Mouse (Mus musculus) MEL (cell line): ENCODE data around the gene 1700018F24Rik. TPM values are rescaled to one million over a fixed set of nuclear protein-coding genes. Genes with fewer than 3 reads are reported as not detected.
"Not testable (repeated sequence)": the region's sequence is repeated elsewhere in the genome, so short reads cannot be mapped to it uniquely, and the experiment has no call there.

ENCODE experiments used
- DNase-seq: peaks from one replicate; pipeline ENCODE4 v3.0.0; 2011; ENCODE audit warnings: low read depth, low spot score
- H3K27ac ChIP-seq: 2 replicates; pipeline ENCODE4 v1.5.1; 2012; ENCODE audit warnings: low read depth, mild to moderate bottlenecking, control low read depth, low read length, moderate library complexity; ENCODE audit not compliant: control insufficient read depth
- H3K27me3 ChIP-seq, 2 experiments: fragments of 150-350 bp in 1 of 2; sonication (generic) in 1 of 2; 2 replicates each; pipeline ENCODE4 v1.6.1; 2012; ENCODE audit warnings: low read length in 2 of 2, mild to moderate bottlenecking in 2 of 2, improper control_type of control experiment in 1 of 2, moderate library complexity in 1 of 2; ENCODE audit not compliant: insufficient read depth in 2 of 2, control insufficient read depth in 1 of 2
- H3K36me3 ChIP-seq, 2 experiments: 2 replicates each; pipeline ENCODE4 v1.6.1; 2012 to 2014; ENCODE audit warnings: low read length in 2 of 2, improper control_type of control experiment in 1 of 2, inconsistent platforms in 1 of 2, mild to moderate bottlenecking in 1 of 2; ENCODE audit not compliant: insufficient read depth in 2 of 2, control insufficient read depth in 1 of 2
- H3K4me1 ChIP-seq, 2 experiments: fragments of 150-350 bp in 1 of 2; sonication (generic) in 1 of 2; 2 replicates each; pipeline ENCODE4 v1.6.1; 2012; ENCODE audit warnings: low read length in 2 of 2, improper control_type of control experiment in 1 of 2, mild to moderate bottlenecking in 1 of 2; ENCODE audit not compliant: insufficient read depth in 2 of 2, control insufficient read depth in 1 of 2
- H3K4me3 ChIP-seq, 2 experiments: fragments of 150-350 bp in 1 of 2; sonication (generic) in 1 of 2; 2 replicates each; pipeline ENCODE4 v1.5.1; 2012; ENCODE audit warnings: low read depth in 2 of 2, low read length in 2 of 2, mild to moderate bottlenecking in 2 of 2, moderate library complexity in 2 of 2, control low read depth in 1 of 2, improper control_type of control experiment in 1 of 2; ENCODE audit not compliant: control insufficient read depth in 1 of 2, insufficient read depth in 1 of 2
- H3K79me2 ChIP-seq: 2 replicates; pipeline ENCODE4 v1.6.1; 2012; ENCODE audit warnings: mild to moderate bottlenecking, low read length, moderate library complexity; ENCODE audit not compliant: control insufficient read depth, poor library complexity, insufficient read depth
- H3K9ac ChIP-seq: 2 replicates; pipeline ENCODE4 v1.6.1; 2012; ENCODE audit warnings: low read depth, mild to moderate bottlenecking, control low read depth, low read length, moderate library complexity; ENCODE audit not compliant: control insufficient read depth, poor library complexity, severe bottlenecking
- H3K9me3 ChIP-seq: fragments of 150-350 bp; sonication (generic); replicated peaks from 2 replicates; pipeline ENCODE4 v1.6.1; 2012; ENCODE audit warnings: mild to moderate bottlenecking, low read length, improper control_type of control experiment, moderate library complexity; ENCODE audit not compliant: insufficient read depth
- BHLHE40 ChIP-seq: IDR thresholded peaks from 2 replicates; pipeline ENCODE4 v1.6.1; 2012; ENCODE audit warnings: low read depth, mild to moderate bottlenecking, inconsistent platforms, low read length, improper control_type of control experiment, borderline replicate concordance
- CHD1 ChIP-seq: IDR thresholded peaks from 2 replicates; pipeline ENCODE4 v1.6.1; 2012; ENCODE audit warnings: low read depth, mild to moderate bottlenecking, inconsistent platforms, low read length, improper control_type of control experiment
- CHD2 ChIP-seq: IDR thresholded peaks from 2 replicates; pipeline ENCODE4 v1.6.1; 2011; ENCODE audit warnings: low read length, improper control_type of control experiment
- CTCF ChIP-seq, 3 experiments: IDR thresholded peaks in 2 of 3; conservative IDR thresholded peaks in 1 of 3; 2 replicates each; pipeline ENCODE4 v1.5.1; 2011 to 2012; ENCODE audit warnings: low read length in 3 of 3, low read depth in 2 of 3, mild to moderate bottlenecking in 2 of 3, improper control_type of control experiment in 1 of 3, inconsistent platforms in 1 of 3, mixed read lengths in 1 of 3, moderate library complexity in 1 of 3; ENCODE audit not compliant: control insufficient read depth in 1 of 3, insufficient read depth in 1 of 3, poor library complexity in 1 of 3, severe bottlenecking in 1 of 3
- EP300 ChIP-seq, 2 experiments: IDR thresholded peaks; 2 replicates each; pipeline ENCODE4 v1.6.1; 2011; ENCODE audit warnings: improper control_type of control experiment in 2 of 2, low read length in 2 of 2, low read depth in 1 of 2, mild to moderate bottlenecking in 1 of 2
- ETS1 ChIP-seq: IDR thresholded peaks from 2 replicates; pipeline ENCODE4 v1.6.1; 2012; ENCODE audit warnings: low read depth, mild to moderate bottlenecking, inconsistent platforms, low read length, improper control_type of control experiment, moderate library complexity
- GABPA ChIP-seq: IDR thresholded peaks from 2 replicates; pipeline ENCODE4 v1.6.1; 2012; ENCODE audit warnings: low read depth, mild to moderate bottlenecking, inconsistent platforms, low read length, improper control_type of control experiment, moderate library complexity
- GATA1 ChIP-seq: IDR thresholded peaks from 2 replicates; pipeline ENCODE4 v1.6.1; 2011; ENCODE audit warnings: low read depth, low read length, improper control_type of control experiment
- JUND ChIP-seq: IDR thresholded peaks from 2 replicates; pipeline ENCODE4 v1.6.1; 2011; ENCODE audit warnings: low read depth, mild to moderate bottlenecking, improper control_type of control experiment, low read length
- KAT2A ChIP-seq: conservative IDR thresholded peaks from 2 replicates; pipeline ENCODE4 v1.6.1; 2012; ENCODE audit warnings: low read depth, low read length, improper control_type of control experiment, inconsistent platforms
- MAFK ChIP-seq: IDR thresholded peaks from 2 replicates; pipeline ENCODE4 v1.6.1; 2011; ENCODE audit warnings: low read depth, mild to moderate bottlenecking, low read length, improper control_type of control experiment, borderline replicate concordance
- MAX ChIP-seq: IDR thresholded peaks from 2 replicates; pipeline ENCODE4 v1.6.1; 2011; ENCODE audit warnings: low read length, improper control_type of control experiment
- MEF2A ChIP-seq: IDR thresholded peaks from 2 replicates; pipeline ENCODE4 v1.6.1; 2014; ENCODE audit warnings: low read depth, mild to moderate bottlenecking, inconsistent platforms, low read length, improper control_type of control experiment; ENCODE audit not compliant: poor library complexity, insufficient replicate concordance, severe bottlenecking; ENCODE audit errors: extremely low read depth
- MYC ChIP-seq: IDR thresholded peaks from 2 replicates; pipeline ENCODE4 v1.6.1; 2011; ENCODE audit warnings: low read depth, mild to moderate bottlenecking, low read length, improper control_type of control experiment, moderate library complexity
- NELFE ChIP-seq: IDR thresholded peaks from 2 replicates; pipeline ENCODE4 v1.6.1; 2011; ENCODE audit warnings: low read depth, low read length, improper control_type of control experiment
- NRF1 ChIP-seq: IDR thresholded peaks from 2 replicates; pipeline ENCODE4 v1.6.1; 2014; ENCODE audit warnings: low read depth, mild to moderate bottlenecking, inconsistent platforms, low read length, improper control_type of control experiment, moderate library complexity; ENCODE audit not compliant: poor library complexity, insufficient read depth, severe bottlenecking
- POLR2A ChIP-seq, 2 experiments: IDR thresholded peaks; 2 replicates each; pipeline ENCODE4 v1.6.1; 2011 to 2012; ENCODE audit warnings: low read length in 2 of 2, mild to moderate bottlenecking in 2 of 2, control low read depth in 1 of 2, improper control_type of control experiment in 1 of 2, low read depth in 1 of 2, moderate library complexity in 1 of 2; ENCODE audit not compliant: control insufficient read depth in 1 of 2, insufficient read depth in 1 of 2, poor library complexity in 1 of 2
- POLR2AphosphoS2 ChIP-seq: IDR thresholded peaks from 2 replicates; pipeline ENCODE4 v1.6.1; 2011; ENCODE audit warnings: low read length, improper control_type of control experiment
- POLR2AphosphoS5 ChIP-seq: IDR thresholded peaks from 2 replicates; pipeline ENCODE4 v1.6.1; 2012; ENCODE audit warnings: low read depth, borderline replicate concordance, mild to moderate bottlenecking, inconsistent platforms, low read length, moderate library complexity, mixed read lengths
- RAD21 ChIP-seq: IDR thresholded peaks from 2 replicates; pipeline ENCODE4 v1.6.1; 2011; ENCODE audit warnings: mild to moderate bottlenecking, low read depth, low read length, improper control_type of control experiment
- RCOR1 ChIP-seq: IDR thresholded peaks from 2 replicates; pipeline ENCODE4 v1.6.1; 2012; ENCODE audit warnings: low read depth, mild to moderate bottlenecking, inconsistent platforms, low read length, improper control_type of control experiment
- SIN3A ChIP-seq: IDR thresholded peaks from 2 replicates; pipeline ENCODE4 v1.6.1; 2012; ENCODE audit warnings: low read length, improper control_type of control experiment, inconsistent platforms
- SMC3 ChIP-seq: IDR thresholded peaks from 2 replicates; pipeline ENCODE4 v1.6.1; 2011; ENCODE audit warnings: low read depth, low read length, improper control_type of control experiment
- TAL1 ChIP-seq: IDR thresholded peaks from 2 replicates; pipeline ENCODE4 v1.6.1; 2012; ENCODE audit warnings: mild to moderate bottlenecking, inconsistent platforms, low read length, moderate library complexity, mixed read lengths
- TBP ChIP-seq: IDR thresholded peaks from 2 replicates; pipeline ENCODE4 v1.8.0; 2011; ENCODE audit warnings: low read depth, low read length, improper control_type of control experiment
- UBTF ChIP-seq: IDR thresholded peaks from 2 replicates; pipeline ENCODE4 v1.6.1; 2012; ENCODE audit warnings: low read depth, mild to moderate bottlenecking, inconsistent platforms, low read length, improper control_type of control experiment, moderate library complexity, borderline replicate concordance; ENCODE audit not compliant: insufficient read depth
- USF1 ChIP-seq: IDR thresholded peaks from 2 replicates; pipeline ENCODE4 v1.6.1; 2014; ENCODE audit warnings: low read depth, mild to moderate bottlenecking, inconsistent platforms, low read length, improper control_type of control experiment, moderate library complexity
- USF2 ChIP-seq, 2 experiments: IDR thresholded peaks; 2 replicates each; pipeline ENCODE4 v1.6.1; 2011 to 2012; ENCODE audit warnings: improper control_type of control experiment in 2 of 2, low read length in 2 of 2, borderline replicate concordance in 1 of 2, inconsistent platforms in 1 of 2, low read depth in 1 of 2, mild to moderate bottlenecking in 1 of 2; ENCODE audit not compliant: insufficient read depth in 1 of 2
- ZC3H11A ChIP-seq: IDR thresholded peaks from 2 replicates; pipeline ENCODE4 v1.6.1; 2012; ENCODE audit warnings: low read depth, mild to moderate bottlenecking, inconsistent platforms, low read length, improper control_type of control experiment
- ZKSCAN1 ChIP-seq: IDR thresholded peaks from 2 replicates; pipeline ENCODE4 v1.6.1; 2012; ENCODE audit warnings: low read depth, mild to moderate bottlenecking, inconsistent platforms, low read length, improper control_type of control experiment, moderate library complexity
- ZNF384 ChIP-seq: IDR thresholded peaks from 2 replicates; pipeline ENCODE4 v1.6.1; 2012; ENCODE audit warnings: low read depth, mild to moderate bottlenecking, inconsistent platforms, low read length, improper control_type of control experiment
- polyA plus RNA-seq, 2 experiments: library from polyadenylated mRNA; stranded (reverse) in 1 of 2; unstranded in 1 of 2; fragments of >175 nt in 1 of 2; fragments of >200 nt in 1 of 2; gene quantifications; 2 replicates each; pipeline versions ENCODE4 v1.2.1 to v1.2.4; 2012; ENCODE audit warnings: low replicate concordance in 2 of 2, low read depth in 1 of 2; ENCODE audit not compliant: insufficient read length in 2 of 2, insufficient read depth in 1 of 2, missing spikeins in 1 of 2
- total RNA-seq: library from RNA; depleted of rRNA; stranded (reverse); fragments of 300-350 nt; gene quantifications from 2 replicates; pipeline ENCODE4 v1.2.3, GENCODE M21; 2012; rRNA removed

Gene 1700018F24Rik
- total RNA-seq (not detected in 2 replicates), polyA plus RNA-seq (not detected)

GRCm38 (mm10) chr5:145042690-145043089 is at the start of gene 1700018F24Rik:
Gene 1700018F24Rik, plus strand, starts transcription at chr5:145042990.
- H3K79me2 ChIP-seq, DNase-seq: not testable (repeated sequence)

GRCm38 (mm10) chr5:144998491-144998890 is 44.3 kb upstream of the 1700018F24Rik start:
- peak; percentile 90 for DNase-seq
- no peaks in the 10 kb centered on the region for H3K27me3 ChIP-seq
- no peak for TF ChIP-seq KAT2A
- no peak for TF ChIP-seq MAFK
- TF ChIP-seq ETS1: no peak
- no peak for TF ChIP-seq UBTF
- TF ChIP-seq RAD21: peak; percentile 70
- no peak for TF ChIP-seq NRF1
- peak; percentile 95 for TF ChIP-seq SMC3
- no peak for TF ChIP-seq NELFE
- no peak for TF ChIP-seq RCOR1
- 0 out of 2 replicates have a peak, but pooled peaks have one; percentile 44 for TF ChIP-seq TBP
- no peak for TF ChIP-seq SIN3A
- no peak for TF ChIP-seq CHD1
- TF ChIP-seq BHLHE40: no peak
- no peak for TF ChIP-seq MAX
- TF ChIP-seq ZNF384: peak; percentile 42; the same call in 1 of the 2 replicates
- TF ChIP-seq USF2 (IDR thresholded peaks at IDR 0.05; ENCODE audit: borderline replicate concordance in 1 of 2, insufficient read depth in 1 of 2, low read depth in 1 of 2, low read length in 2 of 2): no peak
- peak in 1 of 2 experiments; percentile 20; a peak in 1 of 4 replicates for TF ChIP-seq EP300 (IDR thresholded peaks at IDR 0.05; ENCODE audit: low read depth in 1 of 2, low read length in 2 of 2)
- no peak for TF ChIP-seq ZKSCAN1
- TF ChIP-seq MEF2A: no peak
- no peak; the same call in 1 of the 2 replicates for TF ChIP-seq JUND
- no peak for TF ChIP-seq POLR2AphosphoS2
- TF ChIP-seq TAL1: no peak
- no peak for TF ChIP-seq CHD2
- TF ChIP-seq POLR2AphosphoS5: no peak
- TF ChIP-seq GATA1: no peak
- TF ChIP-seq GABPA: no peak
- 0 out of 2 replicates have a peak, but pooled peaks have one; percentile 18 for TF ChIP-seq MYC
- TF ChIP-seq USF1: no peak
- peak; percentile 60 for TF ChIP-seq ZC3H11A
- peak in 2 of 3 experiments; percentile 79 to 82 for TF ChIP-seq CTCF (IDR thresholded peaks at IDR 0.05 in 2 of 3, conservative IDR thresholded peaks at IDR 0.05 in 1 of 3; ENCODE audit: control insufficient read depth in 1 of 3, insufficient read depth in 1 of 3, low read depth in 2 of 3, low read length in 3 of 3, poor library complexity in 1 of 3, severe bottlenecking in 1 of 3)
- TF ChIP-seq POLR2A (IDR thresholded peaks at IDR 0.05; ENCODE audit: control insufficient read depth in 1 of 2, insufficient read depth in 1 of 2, low read depth in 1 of 2, low read length in 2 of 2, poor library complexity in 1 of 2): no peak

More at GRCm38 (mm10) chr5:145042690-145043089, at the start of gene 1700018F24Rik:
- H3K27me3 ChIP-seq, H3K4me3 ChIP-seq, H3K4me1 ChIP-seq, H3K9ac ChIP-seq, H3K9me3 ChIP-seq, H3K36me3 ChIP-seq, H3K27ac ChIP-seq: not testable (repeated sequence)

More at GRCm38 (mm10) chr5:144998491-144998890, 44.3 kb upstream of the 1700018F24Rik start:
- Histone ChIP-seq H3K9ac (no peak overlapping the region), H3K36me3 (no peaks in the 10 kb centered on the region), H3K27ac (no peak overlapping the region), H3K4me1 (peaks cover 3 to 7% of the 10 kb centered on the region in 2 experiments; a peak in 2 of 4 replicates), H3K79me2 (no peaks in the 10 kb centered on the region), H3K9me3 (no peaks in the 10 kb centered on the region), H3K4me3 (no peak overlapping the region)
